Mouse (Mus musculus): Measurements from ENCODE around the gene Gm10058. TPM values are rescaled to one million over a fixed set of nuclear protein-coding genes. Genes with fewer than 3 reads are reported as not detected.
"Not testable (repeated sequence)": the region's sequence is repeated elsewhere in the genome, so short reads cannot be mapped to it uniquely, and the experiment has no call there.

Gm10058 gene
- not detected in 2 replicates for polyA plus RNA-seq (2012; ENCODE audit: insufficient read depth, insufficient read length, missing spikeins)

- H3K4me3 ChIP-seq (ENCODE audit: insufficient read depth, low read length); H3K4me1 ChIP-seq (ENCODE audit: control insufficient read depth, insufficient read depth, low read length): not testable (repeated sequence)
Measured at GRCm38 (mm10) chrX:27946785-27947184, at the start of gene Gm10058. Gm10058 (minus strand) TSS chrX:27946885.

More at GRCm38 (mm10) chrX:27946785-27947184, at the start of gene Gm10058:
- H3K27ac ChIP-seq (ENCODE audit: insufficient read depth, low read depth, low read length), result not testable (repeated sequence)
